9 mouse cellular contexts compared by ENCODE assay signal in genomic region chr5:131680127-131680845, GRCm38 (mm10).
DNase-seq lines count a peak whose midpoint lies in the region; ATAC-seq lines count a peak whose summit lies in the region.
"Had no signal": no experiment of that assay in that cellular context is flagged by ENCODE, and none has a peak within 500 bp of the region (broad histone marks: within the 10 kb centered on the region; RNA-seq: fewer than 3 reads in every experiment).

No protein-coding gene starts in this region.

- no peak overlapping the region for H3K4me3 ChIP-seq in forebrain, embryonic 13.5 days
- no peak overlapping the region for H3K4me3 ChIP-seq in midbrain, embryonic 14.5 days (replicated peaks; ENCODE audit: low read depth, low read length)
- H3K4me3 ChIP-seq: megakaryocyte, embryonic 14.5 days had no signal

- 0 out of 2 replicates have a peak, but pooled peaks cover 4% of the 10 kb centered on the region for H3K9me3 ChIP-seq in forebrain, embryonic 13.5 days (replicated peaks)
- peaks cover 3% of the 10 kb centered on the region; the same call in 1 of the 2 replicates for H3K9me3 ChIP-seq in midbrain, embryonic 14.5 days (ENCODE audit: control insufficient read depth, low read length)

- H3K9ac ChIP-seq in forebrain, embryonic 13.5 days = 0 out of 2 replicates have a peak overlapping the region, but pooled peaks have one; percentile 21
- no peak overlapping the region for H3K9ac ChIP-seq in midbrain, embryonic 14.5 days (replicated peaks; ENCODE audit: low read length)

- peak overlapping the region; percentile 80 for H3K27ac ChIP-seq in forebrain, embryonic 13.5 days
- peak overlapping the region; percentile 56 for H3K27ac ChIP-seq in midbrain, embryonic 14.5 days (replicated peaks; ENCODE audit: low read depth, low read length)

- WGBS in forebrain, embryonic 13.5 days = 25% methylated on average over 12 of the region's 12 CpGs
- 23% methylated on average over 12 of the region's 12 CpGs for WGBS in midbrain, embryonic 14.5 days

- H3K4me1 ChIP-seq in forebrain, embryonic 13.5 days = peaks cover 31% of the 10 kb centered on the region
- peaks cover 15% of the 10 kb centered on the region for H3K4me1 ChIP-seq in midbrain, embryonic 14.5 days (ENCODE audit: control insufficient read depth, insufficient read depth, low read length)

- no peak overlapping the region for H3K4me2 ChIP-seq in forebrain, embryonic 13.5 days
- no peak overlapping the region for H3K4me2 ChIP-seq in midbrain, embryonic 14.5 days (ENCODE audit: low read length)

- no peaks in the 10 kb centered on the region for H3K27me3 ChIP-seq in forebrain, embryonic 13.5 days
- H3K27me3 ChIP-seq in midbrain, embryonic 14.5 days (ENCODE audit: control insufficient read depth, insufficient read depth, low read length) = no peaks in the 10 kb centered on the region

- peak; percentile 89 for ATAC-seq in forebrain, embryonic 13.5 days
- ATAC-seq in midbrain, embryonic 14.5 days (ENCODE audit: low FRiP score, low TSS enrichment) = peak; percentile 70; the same call in 1 of the 2 replicates

- H3K36me3 ChIP-seq in forebrain, embryonic 13.5 days (ENCODE audit: poor library complexity, severe bottlenecking) = peaks cover 7% of the 10 kb centered on the region; the same call in 1 of the 2 replicates
- no peaks in the 10 kb centered on the region for H3K36me3 ChIP-seq in midbrain, embryonic 14.5 days (ENCODE audit: control insufficient read depth, insufficient read depth, low read length)

- peak; percentile 45 for DNase-seq in embryo, embryonic 10.5 days (ENCODE audit: low spot score)
- DNase-seq in layer of hippocampus, adult 18-20 months (ENCODE audit: low spot score in 2 of 2) = peak; percentile 86 to 92
- peak; percentile 78 for DNase-seq in midbrain, embryonic 14.5 days
- DNase-seq in heart, postnatal 4 days = no peak
- DNase-seq in urinary bladder, postnatal 25 days (ENCODE audit: low spot score) = no peak
- no peak for DNase-seq in thymus, postnatal 4 days
- DNase-seq in cerebellum, adult 11 months = no peak

Comparison
In these comparisons a context has a peak if more than half of its experiments do, and no peak if none do; other contexts are left out.
1. DNase-seq: peak in embryo, embryonic 10.5 days (single experiment), layer of hippocampus, adult 18-20 months (2 of 2) and midbrain, embryonic 14.5 days (single experiment); none in heart, postnatal 4 days (single experiment), urinary bladder, postnatal 25 days (single experiment), thymus, postnatal 4 days (single experiment) and cerebellum, adult 11 months (single experiment).